Mouse (Mus musculus): ENCODE data around the gene P2ry12.

DNA sequence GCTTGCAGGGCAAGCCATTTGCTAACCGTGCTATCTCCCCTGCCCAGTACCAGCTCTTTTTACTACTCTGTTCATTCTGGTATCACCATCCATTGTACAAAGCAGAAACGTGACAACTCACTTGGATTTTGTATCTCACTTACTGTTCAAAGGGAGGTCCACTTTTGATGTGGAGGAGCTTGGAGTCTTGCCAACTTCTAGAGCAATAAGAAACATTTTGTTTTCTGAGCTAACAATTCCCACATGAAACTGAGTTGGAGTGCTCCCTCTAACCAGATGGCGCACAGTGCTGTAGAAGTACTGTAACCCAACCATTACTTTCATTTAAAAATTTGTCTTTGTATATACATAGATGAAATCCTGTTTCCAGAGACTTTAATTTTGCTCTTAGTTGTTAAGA is 31.8 kb downstream of the P2ry12 start:
- TF ChIP-seq CTCF (IDR thresholded peaks at IDR 0.05; ENCODE audit: low read depth) (no peak), EP300 (IDR thresholded peaks at IDR 0.05; ENCODE audit: low read depth) (no peak)
